Mouse (Mus musculus): ENCODE measurements around the gene Pde3b. TPM values are rescaled to one million over a fixed set of nuclear protein-coding genes. Genes with fewer than 3 reads are reported as not detected.
"Not testable (repeated sequence)": the region's sequence is repeated elsewhere in the genome, so short reads cannot be mapped to it uniquely, and the experiment has no call there.

Pde3b gene
- polyA plus RNA-seq (2014; fragmentation: Nextera tagmentation; extraction: Ambion mirVana): 10.3 and 12.9 TPM in 2 replicates

- no peaks in the 10 kb centered on the region for H3K36me3 ChIP-seq (ENCODE audit: control insufficient read depth, insufficient read depth, low read length)
- WGBS: under 1% methylated on average over 55 of the region's 70 CpGs
- H3K9me3 ChIP-seq (ENCODE audit: control insufficient read depth, low read length): no peaks in the 10 kb centered on the region
- H3K9ac ChIP-seq (ENCODE audit: low read length): peak within 1 kb of the TSS; percentile 97
- DNase-seq (ENCODE audit: low spot score): peak; percentile 87
- H3K27ac ChIP-seq (ENCODE audit: low read depth, low read length): peak within 1 kb of the TSS; percentile 88
- peak within 1 kb of the TSS; percentile 77 for H3K4me2 ChIP-seq (ENCODE audit: low read depth, low read length, severe bottlenecking)
- peaks cover 6% of the 10 kb centered on the region; the same call in 1 of the 2 replicates for H3K4me1 ChIP-seq (replicated peaks; ENCODE audit: control insufficient read depth, insufficient read depth, low read length)
- peak; percentile 81 for ATAC-seq (replicated peaks; ENCODE audit: low FRiP score)
- peak within 1 kb of the TSS; percentile 98 for H3K4me3 ChIP-seq (ENCODE audit: low read depth, low read length)
- H3K27me3 ChIP-seq (ENCODE audit: control insufficient read depth, insufficient read depth, low read length): no peaks in the 10 kb centered on the region
Observed at GRCm38 (mm10) chr7:114414421-114415335, at the start of gene Pde3b. Pde3b (plus strand) TSS chr7:114415281.

- Histone ChIP-seq H3K4me2 (ENCODE audit: low read depth, low read length, severe bottlenecking) (no peak overlapping the region), H3K27me3 (ENCODE audit: control insufficient read depth, insufficient read depth, low read length) (no peaks in the 10 kb centered on the region), H3K9ac (ENCODE audit: low read length) (no peak overlapping the region), H3K27ac (ENCODE audit: low read depth, low read length) (no peak overlapping the region), H3K4me1 (replicated peaks; ENCODE audit: control insufficient read depth, insufficient read depth, low read length) (no peaks in the 10 kb centered on the region), H3K36me3 (ENCODE audit: control insufficient read depth, insufficient read depth, low read length) (no peaks in the 10 kb centered on the region), H3K4me3 (ENCODE audit: low read depth, low read length) (no peak overlapping the region), H3K9me3 (ENCODE audit: control insufficient read depth, low read length) (no peaks in the 10 kb centered on the region)
- 90% methylated on average over 3 of the region's 3 CpGs for WGBS
- no peak for ATAC-seq (replicated peaks; ENCODE audit: low FRiP score)
- no peak for DNase-seq (ENCODE audit: low spot score)
Observed at GRCm38 (mm10) chr7:114402130-114402529, 13.0 kb upstream of the Pde3b start.

GRCm38 (mm10) chr7:114415336-114416020 lies 397 bp downstream of the Pde3b start:
- peak overlapping the region; percentile 88 for H3K27ac ChIP-seq (ENCODE audit: low read depth, low read length)
- no peaks in the 10 kb centered on the region for H3K36me3 ChIP-seq (ENCODE audit: control insufficient read depth, insufficient read depth, low read length)
- H3K4me3 ChIP-seq (ENCODE audit: low read depth, low read length): peak overlapping the region; percentile 98
- under 1% methylated on average over 69 of the region's 103 CpGs for WGBS
- DNase-seq (ENCODE audit: low spot score) (peak; percentile 79), ATAC-seq (replicated peaks; ENCODE audit: low FRiP score) (peak; percentile 80)
- no peaks in the 10 kb centered on the region for H3K27me3 ChIP-seq (ENCODE audit: control insufficient read depth, insufficient read depth, low read length)
- H3K9me3 ChIP-seq (ENCODE audit: control insufficient read depth, low read length): no peaks in the 10 kb centered on the region
- peaks cover 6% of the 10 kb centered on the region; the same call in 1 of the 2 replicates for H3K4me1 ChIP-seq (replicated peaks; ENCODE audit: control insufficient read depth, insufficient read depth, low read length)
- H3K4me2 ChIP-seq (ENCODE audit: low read depth, low read length, severe bottlenecking): peak overlapping the region; percentile 77
- peak overlapping the region; percentile 97 for H3K9ac ChIP-seq (ENCODE audit: low read length)

- ATAC-seq (replicated peaks; ENCODE audit: low FRiP score) (peak; percentile 62), DNase-seq (ENCODE audit: low spot score) (peak; percentile 76)
- peak overlapping the region; percentile 88 for H3K27ac ChIP-seq (ENCODE audit: low read depth, low read length)
- H3K9me3 ChIP-seq (ENCODE audit: control insufficient read depth, low read length): no peaks in the 10 kb centered on the region
- no peaks in the 10 kb centered on the region for H3K36me3 ChIP-seq (ENCODE audit: control insufficient read depth, insufficient read depth, low read length)
- H3K4me1 ChIP-seq (replicated peaks; ENCODE audit: control insufficient read depth, insufficient read depth, low read length): peaks cover 6% of the 10 kb centered on the region; the same call in 1 of the 2 replicates
- WGBS: under 1% methylated on average over 65 of the region's 66 CpGs
- H3K9ac ChIP-seq (ENCODE audit: low read length): peak overlapping the region; percentile 97
- no peaks in the 10 kb centered on the region for H3K27me3 ChIP-seq (ENCODE audit: control insufficient read depth, insufficient read depth, low read length)
- peak overlapping the region; percentile 77 for H3K4me2 ChIP-seq (ENCODE audit: low read depth, low read length, severe bottlenecking)
- peak overlapping the region; percentile 98 for H3K4me3 ChIP-seq (ENCODE audit: low read depth, low read length)
Observed at GRCm38 (mm10) chr7:114416021-114416845, 1.2 kb downstream of the Pde3b start.

GRCm38 (mm10) chr7:114419331-114419730 lies 4.2 kb downstream of the Pde3b start:
- not testable (repeated sequence) for H3K4me3 ChIP-seq (ENCODE audit: low read depth, low read length); H3K4me1 ChIP-seq (replicated peaks; ENCODE audit: control insufficient read depth, insufficient read depth, low read length); ATAC-seq (replicated peaks; ENCODE audit: low FRiP score); H3K27me3 ChIP-seq (ENCODE audit: control insufficient read depth, insufficient read depth, low read length); H3K4me2 ChIP-seq (ENCODE audit: low read depth, low read length, severe bottlenecking); H3K9ac ChIP-seq (ENCODE audit: low read length); H3K27ac ChIP-seq (ENCODE audit: low read depth, low read length); H3K9me3 ChIP-seq (ENCODE audit: control insufficient read depth, low read length); H3K36me3 ChIP-seq (ENCODE audit: control insufficient read depth, insufficient read depth, low read length); DNase-seq (ENCODE audit: low spot score)
- 68% methylated on average over 3 of the region's 3 CpGs for WGBS

- H3K27me3 ChIP-seq (ENCODE audit: control insufficient read depth, insufficient read depth, low read length): no peaks in the 10 kb centered on the region
- 0 out of 2 replicates have a peak, but pooled peaks cover 2% of the 10 kb centered on the region for H3K4me1 ChIP-seq (replicated peaks; ENCODE audit: control insufficient read depth, insufficient read depth, low read length)
- H3K9ac ChIP-seq (ENCODE audit: low read length): no peak overlapping the region
- DNase-seq (ENCODE audit: low spot score): no peak
- no peak overlapping the region for H3K27ac ChIP-seq (ENCODE audit: low read depth, low read length)
- ATAC-seq (replicated peaks; ENCODE audit: low FRiP score): no peak
- WGBS: 61% methylated on average over 4 of the region's 4 CpGs
- H3K9me3 ChIP-seq (ENCODE audit: control insufficient read depth, low read length): no peaks in the 10 kb centered on the region
- H3K4me3 ChIP-seq (ENCODE audit: low read depth, low read length): no peak overlapping the region
- H3K36me3 ChIP-seq (ENCODE audit: control insufficient read depth, insufficient read depth, low read length): no peaks in the 10 kb centered on the region
- H3K4me2 ChIP-seq (ENCODE audit: low read depth, low read length, severe bottlenecking): no peak overlapping the region
Observed at GRCm38 (mm10) chr7:114420918-114421317, 5.8 kb downstream of the Pde3b start.

- WGBS: 87% methylated on average over 3 of the region's 3 CpGs
- Histone ChIP-seq H3K4me2 (ENCODE audit: low read depth, low read length, severe bottlenecking) (no peak overlapping the region), H3K9ac (ENCODE audit: low read length) (no peak overlapping the region), H3K9me3 (ENCODE audit: control insufficient read depth, low read length) (no peaks in the 10 kb centered on the region), H3K4me3 (ENCODE audit: low read depth, low read length) (no peak overlapping the region), H3K27ac (ENCODE audit: low read depth, low read length) (no peak overlapping the region), H3K36me3 (ENCODE audit: control insufficient read depth, insufficient read depth, low read length) (no peaks in the 10 kb centered on the region), H3K27me3 (ENCODE audit: control insufficient read depth, insufficient read depth, low read length) (no peaks in the 10 kb centered on the region), H3K4me1 (replicated peaks; ENCODE audit: control insufficient read depth, insufficient read depth, low read length) (0 out of 2 replicates have a peak, but pooled peaks cover 2% of the 10 kb centered on the region)
- DNase-seq (ENCODE audit: low spot score): no peak
- no peak for ATAC-seq (replicated peaks; ENCODE audit: low FRiP score)
Observed at GRCm38 (mm10) chr7:114422224-114422623, 7.1 kb downstream of the Pde3b start.

GRCm38 (mm10) chr7:114429768-114430167 lies 14.7 kb downstream of the Pde3b start:
- Histone ChIP-seq H3K9me3 (ENCODE audit: control insufficient read depth, low read length) (no peaks in the 10 kb centered on the region), H3K4me2 (ENCODE audit: low read depth, low read length, severe bottlenecking) (no peak overlapping the region), H3K36me3 (ENCODE audit: control insufficient read depth, insufficient read depth, low read length) (no peaks in the 10 kb centered on the region), H3K4me1 (replicated peaks; ENCODE audit: control insufficient read depth, insufficient read depth, low read length) (no peaks in the 10 kb centered on the region), H3K27me3 (ENCODE audit: control insufficient read depth, insufficient read depth, low read length) (no peaks in the 10 kb centered on the region), H3K4me3 (ENCODE audit: low read depth, low read length) (no peak overlapping the region), H3K9ac (ENCODE audit: low read length) (no peak overlapping the region), H3K27ac (ENCODE audit: low read depth, low read length) (no peak overlapping the region)
- ATAC-seq (replicated peaks; ENCODE audit: low FRiP score) (no peak), DNase-seq (ENCODE audit: low spot score) (no peak)
- 89% methylated on average over 5 of the region's 5 CpGs for WGBS

All from forebrain, embryonic 11.5 days (tissue).